Mouse (Mus musculus) thymus, postnatal 0 days (tissue): ENCODE measurements at regions not wholly inside any gene's neighbourhood (a gene's known extent, or its start where the extent isn't known, plus 50 kb on each side); places are given as distances from the start of the nearest gene placed in this dataset.
"Not testable (repeated sequence)": the region's sequence is repeated elsewhere in the genome, so short reads cannot be mapped to it uniquely, and the experiment has no call there.

Source experiments
- DNase-seq: peaks from one replicate; pipeline ENCODE4 v3.0.0-alpha.2; 2015; ENCODE audit warnings: low spot score

DNA sequence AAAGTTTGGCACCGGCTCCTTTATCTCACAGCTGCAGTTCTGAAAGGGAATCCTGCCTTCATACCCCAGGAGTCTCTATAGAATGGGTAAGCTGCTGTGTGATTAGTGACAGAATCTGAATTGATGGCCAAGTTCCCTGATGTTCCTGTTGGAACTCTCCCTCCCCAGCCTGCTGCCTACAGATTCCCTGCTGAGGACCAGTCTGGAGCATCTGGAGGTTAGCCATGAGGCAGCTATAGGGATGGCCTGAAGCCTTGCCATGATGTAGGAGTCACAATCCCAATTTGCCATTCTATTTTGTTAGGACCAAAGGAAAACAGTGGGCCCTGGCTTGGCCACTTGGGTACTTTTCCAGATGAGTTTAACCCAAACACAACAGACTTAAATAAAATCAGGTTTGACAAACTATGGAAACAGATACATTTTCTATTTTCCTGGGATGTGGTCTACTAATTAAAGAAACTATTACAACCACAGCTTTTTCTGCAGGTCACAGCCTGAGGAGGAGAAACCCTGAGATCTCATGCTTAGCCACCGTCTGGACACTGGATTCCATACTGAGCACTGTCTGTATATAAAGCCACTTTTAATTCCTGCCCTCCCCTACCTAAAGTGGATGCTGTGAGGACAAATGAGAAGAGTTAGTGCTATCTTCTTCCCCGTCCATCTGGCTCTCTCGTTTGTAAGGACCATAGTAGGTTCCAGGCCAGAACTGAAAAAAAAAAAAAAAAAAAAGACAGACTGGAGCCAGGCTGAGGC lies 349.5 kb upstream of the Tbl1xr1 start:
- no peak for DNase-seq

DNA sequence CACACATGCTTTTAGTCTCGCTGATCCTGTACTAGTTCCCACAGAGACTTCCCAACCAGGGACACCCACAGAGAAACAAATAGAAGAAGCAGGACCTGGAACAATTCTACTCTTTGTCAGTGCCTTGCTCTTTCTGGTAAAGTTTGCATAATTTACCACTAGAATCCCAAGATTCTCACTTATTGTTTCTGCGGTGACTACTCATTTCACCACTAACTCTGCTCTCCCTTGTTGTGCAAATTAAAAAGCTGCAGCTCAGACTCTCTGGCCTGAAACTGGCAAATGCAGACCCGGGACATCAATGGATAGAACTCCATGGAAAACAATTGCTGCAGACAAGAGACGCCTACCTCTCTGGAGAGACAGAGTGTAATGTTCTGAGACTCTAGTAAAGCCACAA lies 348.4 kb upstream of the Tbl1xr1 start:
- DNase-seq: no peak

DNA sequence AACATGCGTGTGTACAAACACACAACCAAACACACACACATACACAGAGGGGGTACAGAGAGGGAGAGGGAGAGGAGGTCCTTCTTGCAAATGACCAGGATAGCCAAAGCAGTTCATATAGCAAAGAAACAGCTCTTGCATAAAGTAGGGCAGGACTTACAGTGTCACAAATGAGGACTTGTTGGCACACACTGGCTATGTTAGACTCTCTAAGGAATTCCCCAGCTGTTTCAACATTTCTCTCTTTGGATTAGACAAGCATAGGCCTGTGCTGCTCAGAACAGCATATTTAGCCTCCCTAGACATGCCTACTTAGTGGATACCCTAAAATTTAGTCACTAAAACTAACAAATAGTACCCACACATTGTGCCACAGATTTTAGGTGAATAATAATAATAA lies 347.1 kb upstream of the Tbl1xr1 start:
- DNase-seq: no peak

DNA sequence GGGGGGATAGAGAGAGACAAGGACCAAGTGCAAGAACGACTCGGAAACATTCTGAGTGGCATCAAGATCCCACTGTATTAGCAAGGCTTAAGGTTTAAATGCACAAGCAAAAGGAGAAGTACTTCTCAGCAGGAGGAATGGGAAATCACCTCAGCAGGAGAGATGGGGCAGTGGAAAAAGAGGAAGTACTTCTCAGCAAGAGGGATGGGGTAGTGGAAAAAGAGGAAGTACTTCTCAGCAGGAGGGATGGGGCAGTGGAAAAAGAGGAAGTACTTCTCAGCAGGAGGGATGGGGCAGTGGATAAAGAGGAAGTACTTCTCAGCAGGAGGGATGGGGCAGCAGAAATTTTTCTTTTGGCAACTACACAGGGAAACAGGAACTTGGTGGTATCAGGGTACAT lies 340.8 kb upstream of the Tbl1xr1 start:
- not testable (repeated sequence) for DNase-seq

- DNase-seq: peak; percentile 12
Measured at GRCm38 (mm10) chr3:21739720-21740119, 336.7 kb upstream of the Tbl1xr1 start.

GRCm38 (mm10) chr3:21744107-21744506 lies 332.3 kb upstream of the Tbl1xr1 start:
- DNase-seq: no peak

GRCm38 (mm10) chr3:21760516-21761218 lies 315.8 kb upstream of the Tbl1xr1 start:
- no peak for DNase-seq

- DNase-seq: no peak
Measured at GRCm38 (mm10) chr3:21761219-21761600, 315.2 kb upstream of the Tbl1xr1 start.

GRCm38 (mm10) chr3:21761909-21762308 lies 314.5 kb upstream of the Tbl1xr1 start:
- no peak for DNase-seq

DNA sequence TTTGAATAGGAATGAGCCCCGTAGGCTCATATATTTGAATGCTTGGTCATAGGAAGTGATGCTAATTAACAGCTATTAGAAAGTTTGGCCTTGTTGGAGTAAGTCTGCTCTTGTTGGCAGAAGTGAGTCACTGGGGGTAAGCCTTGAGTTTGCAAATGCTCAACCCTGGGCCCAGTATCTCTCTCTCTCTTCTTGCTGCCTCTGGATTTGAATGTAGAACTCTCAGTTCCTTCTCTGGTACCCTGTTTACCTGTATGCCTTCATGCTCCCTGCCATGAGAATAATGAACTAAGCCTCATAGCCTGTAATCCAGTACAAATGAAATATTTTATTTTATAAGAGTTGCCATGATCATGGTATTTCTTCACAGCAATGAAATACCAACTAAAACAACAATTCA lies 308.4 kb upstream of the Tbl1xr1 start:
- DNase-seq: no peak

DNA sequence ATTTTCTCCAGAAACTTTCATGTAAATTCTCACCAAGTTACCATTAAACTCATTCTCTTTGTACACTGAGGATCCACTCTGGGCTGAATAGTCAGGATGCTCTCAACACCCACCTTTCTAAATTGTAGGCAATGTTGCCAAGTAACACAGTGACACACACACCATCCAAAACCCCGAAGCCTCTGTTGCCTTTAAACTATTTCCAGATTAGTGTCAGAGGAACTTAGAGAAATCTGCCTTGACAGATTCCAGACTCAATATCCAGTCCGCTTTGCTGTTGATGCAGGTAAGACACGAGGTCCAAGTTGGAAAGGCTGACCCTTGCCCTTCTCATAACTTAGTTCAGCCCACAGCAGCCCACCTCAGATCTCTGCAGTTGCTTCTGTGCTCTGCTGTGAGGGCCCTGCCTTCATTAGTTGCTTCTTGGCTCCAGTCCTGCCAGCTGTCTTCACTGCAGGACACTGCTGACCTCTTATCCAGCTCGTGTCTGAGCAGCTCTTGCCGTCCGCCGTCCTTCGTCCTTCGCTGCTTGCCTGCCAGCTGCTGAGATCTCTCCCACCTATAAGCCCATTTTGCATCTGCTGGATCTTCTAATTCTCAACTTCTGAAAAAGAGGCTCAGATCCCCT lies 306.4 kb upstream of the Tbl1xr1 start:
- DNase-seq: no peak

GRCm38 (mm10) chr3:21771752-21772298 lies 304.6 kb upstream of the Tbl1xr1 start:
- DNase-seq: no peak

GRCm38 (mm10) chr3:21774172-21774842 lies 302.1 kb upstream of the Tbl1xr1 start:
- no peak for DNase-seq

DNA sequence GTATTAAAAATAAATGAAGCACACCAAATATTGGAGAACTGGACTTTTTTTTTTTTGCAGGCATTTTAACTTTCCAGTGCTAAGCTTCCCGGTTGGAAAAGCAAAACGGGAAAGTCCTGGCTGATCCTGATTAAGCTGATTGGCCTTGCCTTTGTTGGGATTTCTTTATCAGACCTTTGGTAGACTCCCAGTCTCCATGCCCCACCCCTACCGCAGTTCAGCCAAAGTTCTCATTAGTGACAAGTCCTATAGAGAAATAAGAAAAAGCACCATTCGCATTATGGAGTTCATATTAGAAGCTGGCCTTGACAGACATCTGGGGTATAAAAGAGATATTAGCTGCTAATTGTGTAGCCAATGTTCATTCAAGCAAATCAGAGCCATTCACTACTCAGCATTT lies 297.7 kb upstream of the Tbl1xr1 start:
- DNase-seq: no peak

DNA sequence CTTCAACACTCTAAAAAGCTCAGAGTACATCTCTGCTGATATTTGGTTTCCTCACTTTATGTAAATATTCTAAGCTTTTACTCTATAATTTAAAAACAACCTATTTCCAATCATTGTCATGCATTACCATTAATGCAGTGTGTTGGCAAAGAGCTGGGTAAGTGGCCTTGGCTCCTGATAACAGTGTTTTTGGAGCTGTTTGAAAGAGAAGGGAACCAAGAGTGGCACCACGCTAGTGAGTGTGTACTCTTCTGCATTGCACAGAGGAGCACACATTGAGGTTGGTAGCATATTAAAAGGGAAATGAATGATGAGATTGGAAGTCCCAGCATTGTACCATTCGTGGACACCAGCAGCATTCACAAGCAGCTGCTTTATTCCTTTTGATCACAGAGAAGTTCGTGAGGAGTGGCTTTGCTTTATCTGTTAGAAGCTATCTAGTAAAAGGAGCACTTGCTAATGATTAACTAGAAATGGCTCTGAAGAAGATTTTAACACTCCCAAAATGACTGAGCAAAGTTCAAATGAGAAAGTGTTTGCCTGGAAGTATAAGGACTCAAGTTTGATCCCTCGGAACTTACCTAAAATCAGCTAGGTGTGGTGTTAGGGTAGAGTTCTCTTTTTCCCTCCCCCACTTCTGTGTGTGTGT lies 284.3 kb upstream of the Tbl1xr1 start:
- no peak for DNase-seq

GRCm38 (mm10) chr3:21798139-21798538 lies 278.3 kb upstream of the Tbl1xr1 start:
- no peak for DNase-seq

- DNase-seq: not testable (repeated sequence)
Measured at GRCm38 (mm10) chr3:21803886-21804285, 272.6 kb upstream of the Tbl1xr1 start.

DNA sequence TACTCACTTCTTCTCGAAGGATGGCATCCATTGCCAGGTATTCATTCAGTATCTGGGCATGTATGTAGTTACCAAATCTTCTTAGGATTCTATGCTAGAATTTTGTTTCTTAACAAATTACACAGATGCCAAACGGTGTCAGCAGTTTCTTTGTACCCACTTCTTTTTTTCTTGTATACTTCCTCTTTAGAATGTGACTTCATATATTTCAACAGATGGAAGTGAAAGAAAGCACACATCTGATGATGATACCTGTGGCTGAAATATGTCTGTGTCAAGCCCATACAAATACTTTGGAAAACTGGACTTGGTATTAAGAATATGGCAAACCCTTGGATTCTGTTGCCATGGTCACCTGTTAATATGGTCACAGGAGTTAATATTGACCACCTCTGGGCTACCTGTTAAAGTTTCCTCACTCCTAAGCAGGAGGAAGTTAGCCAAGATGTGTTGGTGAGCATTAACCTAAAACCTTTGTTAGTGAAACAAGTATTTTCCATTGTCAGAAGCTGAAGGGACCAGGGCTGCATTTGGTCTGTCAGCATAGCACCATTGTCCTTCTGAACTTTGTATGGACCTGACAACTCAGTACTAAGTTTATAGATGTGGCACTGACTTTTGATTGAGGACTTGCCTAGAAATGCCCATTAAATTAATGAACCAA lies 269.8 kb upstream of the Tbl1xr1 start:
- no peak for DNase-seq

GRCm38 (mm10) chr3:21808539-21808938 lies 267.9 kb upstream of the Tbl1xr1 start:
- no peak for DNase-seq

GRCm38 (mm10) chr3:21809769-21810470 lies 266.5 kb upstream of the Tbl1xr1 start:
- DNase-seq: peak; percentile 30
